Mouse (Mus musculus): ENCODE data around the gene Tmtc4.

DNA sequence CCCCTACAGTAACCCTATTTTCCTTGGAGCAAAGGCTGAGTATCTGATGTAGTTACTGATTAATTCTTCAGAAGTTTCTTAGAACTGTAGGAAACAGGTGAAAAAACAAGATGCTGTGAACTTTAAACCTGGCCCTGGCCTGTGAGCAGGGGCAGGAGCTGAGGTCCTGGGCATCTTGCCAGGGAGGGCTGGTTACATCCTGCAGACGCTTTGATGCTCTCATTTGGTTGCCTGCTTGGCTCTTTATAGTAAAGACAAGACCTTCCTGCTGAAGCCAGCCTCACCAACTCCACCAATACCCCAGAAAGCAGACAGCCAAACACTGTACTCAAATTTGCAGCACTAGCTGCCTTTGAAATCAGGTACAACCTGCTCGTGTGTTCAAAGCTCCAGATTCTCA lies 81.7 kb downstream of the Tmtc4 start:
- TF ChIP-seq GATA1 (IDR thresholded peaks at IDR 0.05; ENCODE audit: borderline replicate concordance, low read length) (no peak), FLI1 (IDR thresholded peaks at IDR 0.05; ENCODE audit: low read length) (no peak)
